Mouse (Mus musculus): Measurements from ENCODE around the gene Etl4. TPM values are rescaled to one million over a fixed set of nuclear protein-coding genes. Genes with fewer than 3 reads are reported as not detected.

The Etl4 gene
- polyA plus RNA-seq, 1 experiment, result 154 TPM

GRCm38 (mm10) chr2:20603991-20604390 lies 694.4 kb downstream of the Etl4 start:
- TF ChIP-seq EP300 (IDR thresholded peaks at IDR 0.05; ENCODE audit: insufficient read depth, low read depth, low read length), result no peak
- no peak for TF ChIP-seq POLR2A (IDR thresholded peaks at IDR 0.05; ENCODE audit: insufficient read depth, low read length)
- TF ChIP-seq CTCF (IDR thresholded peaks at IDR 0.05; ENCODE audit: low read depth, low read length), result no peak
- peaks cover 7% of the 10 kb centered on the region for H3K9me3 ChIP-seq (replicated peaks; ENCODE audit: control insufficient read depth, insufficient read depth, low read length, poor library complexity, severe bottlenecking)
- H3K4me1 ChIP-seq (ENCODE audit: control insufficient read depth, insufficient read depth, low read length), result no peaks in the 10 kb centered on the region
- H3K4me3 ChIP-seq (ENCODE audit: low read depth, low read length), result no peak overlapping the region
- no peak overlapping the region for H3K27ac ChIP-seq (ENCODE audit: insufficient read depth, low read length)
- H3K27me3 ChIP-seq (ENCODE audit: control insufficient read depth, insufficient read depth, low read length, poor library complexity, severe bottlenecking), result no peaks in the 10 kb centered on the region
- no peak overlapping the region for H3K9ac ChIP-seq (ENCODE audit: low read depth, poor library complexity, severe bottlenecking)
- H3K36me3 ChIP-seq (ENCODE audit: control insufficient read depth, insufficient read depth, low read length, poor library complexity, severe bottlenecking), result peaks cover 7% of the 10 kb centered on the region; the same call in 1 of the 2 replicates

GRCm38 (mm10) chr2:20609203-20609602 lies 699.6 kb downstream of the Etl4 start:
- Histone ChIP-seq H3K4me1 (ENCODE audit: control insufficient read depth, insufficient read depth, low read length) (no peaks in the 10 kb centered on the region), H3K27ac (ENCODE audit: insufficient read depth, low read length) (no peak overlapping the region), H3K9ac (ENCODE audit: low read depth, poor library complexity, severe bottlenecking) (no peak overlapping the region), H3K4me3 (ENCODE audit: low read depth, low read length) (no peak overlapping the region), H3K27me3 (ENCODE audit: control insufficient read depth, insufficient read depth, low read length, poor library complexity, severe bottlenecking) (no peaks in the 10 kb centered on the region), H3K9me3 (replicated peaks; ENCODE audit: control insufficient read depth, insufficient read depth, low read length, poor library complexity, severe bottlenecking) (peaks cover 4% of the 10 kb centered on the region), H3K36me3 (ENCODE audit: control insufficient read depth, insufficient read depth, low read length, poor library complexity, severe bottlenecking) (peaks cover 5% of the 10 kb centered on the region; the same call in 1 of the 2 replicates)
- TF ChIP-seq POLR2A (IDR thresholded peaks at IDR 0.05; ENCODE audit: insufficient read depth, low read length), result no peak
- TF ChIP-seq CTCF (IDR thresholded peaks at IDR 0.05; ENCODE audit: low read depth, low read length), result no peak
- no peak for TF ChIP-seq EP300 (IDR thresholded peaks at IDR 0.05; ENCODE audit: insufficient read depth, low read depth, low read length)

GRCm38 (mm10) chr2:20615948-20616347 lies 706.4 kb downstream of the Etl4 start:
- Histone ChIP-seq H3K9ac (ENCODE audit: low read depth, poor library complexity, severe bottlenecking) (no peak overlapping the region), H3K9me3 (replicated peaks; ENCODE audit: control insufficient read depth, insufficient read depth, low read length, poor library complexity, severe bottlenecking) (no peaks in the 10 kb centered on the region; the same call in 1 of the 2 replicates), H3K27me3 (ENCODE audit: control insufficient read depth, insufficient read depth, low read length, poor library complexity, severe bottlenecking) (no peaks in the 10 kb centered on the region), H3K4me3 (ENCODE audit: low read depth, low read length) (no peak overlapping the region), H3K27ac (ENCODE audit: insufficient read depth, low read length) (no peak overlapping the region), H3K36me3 (ENCODE audit: control insufficient read depth, insufficient read depth, low read length, poor library complexity, severe bottlenecking) (peaks cover 4% of the 10 kb centered on the region; the same call in 1 of the 2 replicates), H3K4me1 (ENCODE audit: control insufficient read depth, insufficient read depth, low read length) (no peaks in the 10 kb centered on the region)
- TF ChIP-seq POLR2A (IDR thresholded peaks at IDR 0.05; ENCODE audit: insufficient read depth, low read length), result no peak
- peak; percentile 15 for TF ChIP-seq CTCF (IDR thresholded peaks at IDR 0.05; ENCODE audit: low read depth, low read length)
- TF ChIP-seq EP300 (IDR thresholded peaks at IDR 0.05; ENCODE audit: insufficient read depth, low read depth, low read length), result no peak

- Histone ChIP-seq H3K27ac (ENCODE audit: insufficient read depth, low read length) (no peak overlapping the region), H3K27me3 (ENCODE audit: control insufficient read depth, insufficient read depth, low read length, poor library complexity, severe bottlenecking) (no peaks in the 10 kb centered on the region), H3K36me3 (ENCODE audit: control insufficient read depth, insufficient read depth, low read length, poor library complexity, severe bottlenecking) (peaks cover 2% of the 10 kb centered on the region; the same call in 1 of the 2 replicates), H3K9ac (ENCODE audit: low read depth, poor library complexity, severe bottlenecking) (no peak overlapping the region), H3K9me3 (replicated peaks; ENCODE audit: control insufficient read depth, insufficient read depth, low read length, poor library complexity, severe bottlenecking) (no peaks in the 10 kb centered on the region; the same call in 1 of the 2 replicates), H3K4me1 (ENCODE audit: control insufficient read depth, insufficient read depth, low read length) (no peaks in the 10 kb centered on the region), H3K4me3 (ENCODE audit: low read depth, low read length) (no peak overlapping the region)
- no peak for TF ChIP-seq CTCF (IDR thresholded peaks at IDR 0.05; ENCODE audit: low read depth, low read length)
- TF ChIP-seq POLR2A (IDR thresholded peaks at IDR 0.05; ENCODE audit: insufficient read depth, low read length), result no peak
- TF ChIP-seq EP300 (IDR thresholded peaks at IDR 0.05; ENCODE audit: insufficient read depth, low read depth, low read length), result no peak
Observed at GRCm38 (mm10) chr2:20618396-20618795, 708.8 kb downstream of the Etl4 start.

GRCm38 (mm10) chr2:20619881-20620280 lies 710.3 kb downstream of the Etl4 start:
- Histone ChIP-seq H3K4me3 (ENCODE audit: low read depth, low read length) (no peak overlapping the region), H3K36me3 (ENCODE audit: control insufficient read depth, insufficient read depth, low read length, poor library complexity, severe bottlenecking) (peaks cover 2% of the 10 kb centered on the region; the same call in 1 of the 2 replicates), H3K27ac (ENCODE audit: insufficient read depth, low read length) (no peak overlapping the region), H3K9me3 (replicated peaks; ENCODE audit: control insufficient read depth, insufficient read depth, low read length, poor library complexity, severe bottlenecking) (no peaks in the 10 kb centered on the region; the same call in 1 of the 2 replicates), H3K27me3 (ENCODE audit: control insufficient read depth, insufficient read depth, low read length, poor library complexity, severe bottlenecking) (no peaks in the 10 kb centered on the region), H3K4me1 (ENCODE audit: control insufficient read depth, insufficient read depth, low read length) (no peaks in the 10 kb centered on the region), H3K9ac (ENCODE audit: low read depth, poor library complexity, severe bottlenecking) (no peak overlapping the region)
- no peak for TF ChIP-seq POLR2A (IDR thresholded peaks at IDR 0.05; ENCODE audit: insufficient read depth, low read length)

- no peak overlapping the region for H3K9ac ChIP-seq (ENCODE audit: low read depth, poor library complexity, severe bottlenecking)
- H3K27ac ChIP-seq (ENCODE audit: insufficient read depth, low read length), result no peak overlapping the region
- no peak overlapping the region for H3K4me3 ChIP-seq (ENCODE audit: low read depth, low read length)
- no peaks in the 10 kb centered on the region for H3K27me3 ChIP-seq (ENCODE audit: control insufficient read depth, insufficient read depth, low read length, poor library complexity, severe bottlenecking)
- H3K9me3 ChIP-seq (replicated peaks; ENCODE audit: control insufficient read depth, insufficient read depth, low read length, poor library complexity, severe bottlenecking), result no peaks in the 10 kb centered on the region
- H3K4me1 ChIP-seq (ENCODE audit: control insufficient read depth, insufficient read depth, low read length), result peaks cover 5% of the 10 kb centered on the region
- TF ChIP-seq EP300 (IDR thresholded peaks at IDR 0.05; ENCODE audit: insufficient read depth, low read depth, low read length), result no peak
- no peak for TF ChIP-seq CTCF (IDR thresholded peaks at IDR 0.05; ENCODE audit: low read depth, low read length)
- TF ChIP-seq POLR2A (IDR thresholded peaks at IDR 0.05; ENCODE audit: insufficient read depth, low read length), result no peak
- peaks cover 3% of the 10 kb centered on the region; the same call in 1 of the 2 replicates for H3K36me3 ChIP-seq (ENCODE audit: control insufficient read depth, insufficient read depth, low read length, poor library complexity, severe bottlenecking)
Observed at GRCm38 (mm10) chr2:20629156-20629712, 719.7 kb downstream of the Etl4 start.
